ENCODE assay signal across 8 mouse cellular contexts in the genomic region with DNA sequence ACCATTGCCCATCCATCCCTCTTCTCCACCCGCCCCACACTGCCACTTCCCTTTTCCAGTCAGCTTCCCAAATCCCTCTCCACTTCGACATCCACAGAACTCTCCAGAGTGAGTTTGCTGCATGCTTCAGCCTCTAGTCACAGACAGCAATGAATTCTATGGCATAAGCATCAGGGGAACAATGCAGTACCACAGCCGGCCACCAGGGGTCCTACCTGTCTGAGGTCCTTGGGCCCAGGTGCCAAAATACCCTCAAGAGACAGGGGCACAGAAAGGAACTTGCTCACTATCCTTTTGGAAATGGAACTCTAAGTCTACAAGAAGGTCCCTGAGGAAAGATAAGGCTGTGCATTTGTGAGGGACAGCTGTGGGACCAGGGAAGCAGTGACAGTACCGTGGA.
DNase-seq lines count a peak whose midpoint lies in the region; ATAC-seq and TF ChIP-seq lines count a peak whose summit lies in the region.

No protein-coding gene starts in this region.

- no peak overlapping the region for H3K27ac ChIP-seq in heart, adult 2 months
- H3K27ac ChIP-seq in heart, embryonic 12.5 days (ENCODE audit: poor library complexity, severe bottlenecking) = no peak overlapping the region

- no peak overlapping the region for H3K9ac ChIP-seq in heart, adult 2 months (ENCODE audit: low read depth, low read length)
- H3K9ac ChIP-seq in heart, embryonic 12.5 days = no peak overlapping the region

- TF ChIP-seq EP300 in heart, adult 2 months (IDR thresholded peaks at IDR 0.05; ENCODE audit: insufficient read depth, low read depth, low read length) = no peak

- no peak overlapping the region for H3K4me3 ChIP-seq in heart, adult 2 months
- no peak overlapping the region for H3K4me3 ChIP-seq in heart, embryonic 12.5 days

- no peak for TF ChIP-seq POLR2A in heart, adult 2 months (IDR thresholded peaks at IDR 0.05; ENCODE audit: insufficient read depth, low read depth, low read length)

- no peak overlapping the region for H3K4me2 ChIP-seq in heart, embryonic 12.5 days

- intact Hi-C loops in heart, adult 2 months (cut with DNase I) = loop anchor here (1.0 kb wide), 1 partner anchor 256 kb away; a partner anchor contains a TSS
- intact Hi-C loops in heart, postnatal 36 days (cut with DNase I) = loop anchor here (1.0 to 10.0 kb wide), 2 partner anchors 256 to 363 kb away; a partner anchor contains a TSS
- intact Hi-C loops in left cerebral cortex, postnatal 36 days (cut with DNase I) = loop anchor here (5.0 kb wide), 1 partner anchor 254 kb away; a partner anchor contains a TSS

- H3K9me3 ChIP-seq in heart, embryonic 12.5 days (replicated peaks) = no peaks in the 10 kb centered on the region

- no peak for ATAC-seq in heart, embryonic 12.5 days (ENCODE audit: insufficient number of reproducible peaks, low FRiP score)

- H3K4me1 ChIP-seq in heart, adult 2 months (ENCODE audit: control insufficient read depth, insufficient read depth, low read length) = no peaks in the 10 kb centered on the region
- no peaks in the 10 kb centered on the region for H3K4me1 ChIP-seq in heart, embryonic 12.5 days (replicated peaks)

- H3K36me3 ChIP-seq in heart, adult 2 months (ENCODE audit: control insufficient read depth, insufficient read depth, low read length) = no peaks in the 10 kb centered on the region
- no peaks in the 10 kb centered on the region for H3K36me3 ChIP-seq in heart, embryonic 12.5 days

- peak; percentile 92 for TF ChIP-seq CTCF in heart, adult 2 months (IDR thresholded peaks at IDR 0.05)

- no peaks in the 10 kb centered on the region for H3K79me2 ChIP-seq in heart, adult 2 months (replicated peaks; ENCODE audit: control insufficient read depth, insufficient read depth, low read length)

- WGBS in heart, adult 2 months = 28% methylated on average over 4 of the region's 4 CpGs
- WGBS in heart, embryonic 12.5 days = 30% methylated on average over 4 of the region's 4 CpGs

- no peaks in the 10 kb centered on the region for H3K27me3 ChIP-seq in heart, adult 2 months (ENCODE audit: control insufficient read depth, insufficient read depth, low read length)
- no peaks in the 10 kb centered on the region for H3K27me3 ChIP-seq in heart, embryonic 12.5 days (replicated peaks)

- peak; percentile 24 to 67 for DNase-seq in heart, adult 2 months
- DNase-seq in T-cell, adult 2 months (ENCODE audit: low spot score) = peak; percentile 25
- DNase-seq in cerebellum, postnatal 25 days = peak; percentile 51 to 73
- peak; percentile 26 to 67 for DNase-seq in heart, postnatal 36 days
- DNase-seq in left cerebral cortex, postnatal 36 days (ENCODE audit: low spot score in 2 of 2) = peak; percentile 27 to 29
- peak; percentile 61 for DNase-seq in ovary, postnatal 36 days (ENCODE audit: low spot score)
- peak; percentile 83 for DNase-seq in thymus, postnatal 4 days

Comparison
In these comparisons a context has a peak if more than half of its experiments do, and no peak if none do; other contexts are left out.
1. DNase-seq: peak in every context shown above with its lines; median percentile 83 in thymus, postnatal 4 days; 62 in cerebellum, postnatal 25 days; 61 in ovary, postnatal 36 days; 46 in heart, postnatal 36 days; 46 in heart, adult 2 months; 28 in left cerebral cortex, postnatal 36 days; 25 in T-cell, adult 2 months.